Comparison of ENCODE assay signal across 9 mouse cellular contexts in the genomic region with DNA sequence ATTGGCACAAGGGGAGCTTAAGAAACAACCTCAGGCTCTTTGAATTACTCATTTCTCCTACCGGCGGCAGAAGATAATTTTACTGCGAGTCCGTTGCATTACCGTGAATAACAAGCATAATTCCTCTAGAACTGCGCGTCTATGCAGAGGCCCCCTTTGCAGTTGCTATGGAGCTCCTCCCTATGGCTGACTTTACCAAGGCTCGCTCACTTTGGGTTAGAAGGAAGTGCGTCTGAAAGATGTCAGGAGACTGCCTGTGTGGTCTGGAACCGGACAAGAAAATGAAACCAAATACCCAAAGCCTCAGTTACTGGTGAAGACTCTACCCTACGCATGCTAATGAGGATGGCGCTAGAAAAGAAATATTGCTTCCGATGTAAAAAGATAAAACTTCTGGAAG.
A peak's percentile ranks its signal among the peaks of the same experiment; 100 is the strongest.
DNase-seq lines count a peak whose midpoint lies in the region; ATAC-seq lines count a peak whose summit lies in the region.
"Had no signal": no experiment of that assay in that cellular context is flagged by ENCODE, and none has a peak within 500 bp of the region (broad histone marks: within the 10 kb centered on the region; RNA-seq: fewer than 3 reads in every experiment).

No protein-coding gene starts in this region.

- 0 out of 2 replicates have a peak, but pooled peaks have one; percentile 36 for ATAC-seq in cerebellum, adult (ENCODE audit: insufficient number of reproducible peaks, low FRiP score, low TSS enrichment)
- ATAC-seq in lung, embryonic 16.5 days (ENCODE audit: low read depth) = peak; percentile 69
- ATAC-seq in hindbrain, embryonic 13.5 days (ENCODE audit: low FRiP score) = no peak

- no peaks in the 10 kb centered on the region for H3K27me3 ChIP-seq in lung, embryonic 16.5 days (ENCODE audit: control insufficient read depth, insufficient read depth, low read depth, low read length)
- no peaks in the 10 kb centered on the region for H3K27me3 ChIP-seq in hindbrain, embryonic 13.5 days
- H3K27me3 ChIP-seq in forebrain, embryonic 10.5 days (ENCODE audit: poor library complexity, severe bottlenecking) = no peaks in the 10 kb centered on the region
- H3K27me3 ChIP-seq: embryonic facial prominence, embryonic 12.5 days had no signal

- no peak overlapping the region for H3K9ac ChIP-seq in lung, embryonic 16.5 days (ENCODE audit: low read length)
- H3K9ac ChIP-seq in hindbrain, embryonic 13.5 days = no peak overlapping the region
- H3K9ac ChIP-seq: embryonic facial prominence, embryonic 12.5 days had no signal

- H3K4me2 ChIP-seq in lung, embryonic 16.5 days (ENCODE audit: low read depth, low read length) = peak overlapping the region; percentile 33
- no peak overlapping the region for H3K4me2 ChIP-seq in hindbrain, embryonic 13.5 days
- H3K4me2 ChIP-seq: embryonic facial prominence, embryonic 12.5 days had no signal

- H3K4me3 ChIP-seq in lung, embryonic 16.5 days (ENCODE audit: low read length) = peak overlapping the region; percentile 1; the same call in 1 of the 2 replicates
- no peak overlapping the region for H3K4me3 ChIP-seq in hindbrain, embryonic 13.5 days
- H3K4me3 ChIP-seq in forebrain, embryonic 10.5 days = no peak overlapping the region
- H3K4me3 ChIP-seq: embryonic facial prominence, embryonic 12.5 days had no signal

- no peaks in the 10 kb centered on the region for H3K9me3 ChIP-seq in lung, embryonic 16.5 days (ENCODE audit: control insufficient read depth, low read length)
- peaks cover 4% of the 10 kb centered on the region; the same call in 1 of the 2 replicates for H3K9me3 ChIP-seq in hindbrain, embryonic 13.5 days
- H3K9me3 ChIP-seq in forebrain, embryonic 10.5 days = no peaks in the 10 kb centered on the region
- H3K9me3 ChIP-seq: embryonic facial prominence, embryonic 12.5 days had no signal

- DNase-seq in cerebellum, adult 9-11 months = no peak
- no peak for DNase-seq in lung, postnatal 4 days
- peak; percentile 13 to 42 for DNase-seq in left cerebral cortex, postnatal 25 days (ENCODE audit: low spot score in 2 of 2)
- DNase-seq in telencephalon, adult 2 months (ENCODE audit: low read depth, low spot score) = peak; percentile 24
- DNase-seq in forebrain, embryonic 10.5 days (ENCODE audit: extremely low spot score, low spot score) = no peak

- H3K4me1 ChIP-seq in lung, embryonic 16.5 days (replicated peaks; ENCODE audit: control insufficient read depth, insufficient read depth, low read length) = no peaks in the 10 kb centered on the region
- H3K4me1 ChIP-seq in hindbrain, embryonic 13.5 days (replicated peaks) = no peaks in the 10 kb centered on the region
- H3K4me1 ChIP-seq in forebrain, embryonic 10.5 days = no peaks in the 10 kb centered on the region
- H3K4me1 ChIP-seq: embryonic facial prominence, embryonic 12.5 days had no signal

- no peaks in the 10 kb centered on the region for H3K36me3 ChIP-seq in lung, embryonic 16.5 days (ENCODE audit: control insufficient read depth, insufficient read depth, low read length)
- H3K36me3 ChIP-seq in hindbrain, embryonic 13.5 days = no peaks in the 10 kb centered on the region
- no peaks in the 10 kb centered on the region for H3K36me3 ChIP-seq in forebrain, embryonic 10.5 days (replicated peaks)
- H3K36me3 ChIP-seq: embryonic facial prominence, embryonic 12.5 days had no signal

- whole genome bisulfite sequencing in lung, embryonic 16.5 days = 58% methylated on average over 13 of the region's 13 CpGs
- 67% methylated on average over 13 of the region's 13 CpGs for WGBS in hindbrain, embryonic 13.5 days
- 82% methylated on average over 13 of the region's 13 CpGs for WGBS in forebrain, embryonic 10.5 days

- intact Hi-C loops in left cerebral cortex, postnatal 25 days (cut with DNase I) = no loop called here

- no peak overlapping the region for H3K27ac ChIP-seq in lung, embryonic 16.5 days (ENCODE audit: low read length)
- H3K27ac ChIP-seq in hindbrain, embryonic 13.5 days = no peak overlapping the region
- H3K27ac ChIP-seq in forebrain, embryonic 10.5 days = no peak overlapping the region
- H3K27ac ChIP-seq: embryonic facial prominence, embryonic 12.5 days had no signal

Comparison
In these comparisons a context has a peak if more than half of its experiments do, and no peak if none do; other contexts are left out.
1. DNase-seq: peak in left cerebral cortex, postnatal 25 days (2 of 2) and telencephalon, adult 2 months (single experiment); none in cerebellum, adult 9-11 months (single experiment), lung, postnatal 4 days (0 of 2) and forebrain, embryonic 10.5 days (single experiment).